Mouse (Mus musculus): ENCODE measurements around the gene Slc22a18. TPM values are rescaled to one million over a fixed set of nuclear protein-coding genes. Genes with fewer than 3 reads are reported as not detected.
A peak's percentile ranks its signal among the peaks of the same experiment; 100 is the strongest.
"Not testable (repeated sequence)": the region's sequence is repeated elsewhere in the genome, so short reads cannot be mapped to it uniquely, and the experiment has no call there.

Gene Slc22a18
- total RNA-seq, 2 experiments from 2014 or later = 0.78 TPM; not detected in 1

DNA sequence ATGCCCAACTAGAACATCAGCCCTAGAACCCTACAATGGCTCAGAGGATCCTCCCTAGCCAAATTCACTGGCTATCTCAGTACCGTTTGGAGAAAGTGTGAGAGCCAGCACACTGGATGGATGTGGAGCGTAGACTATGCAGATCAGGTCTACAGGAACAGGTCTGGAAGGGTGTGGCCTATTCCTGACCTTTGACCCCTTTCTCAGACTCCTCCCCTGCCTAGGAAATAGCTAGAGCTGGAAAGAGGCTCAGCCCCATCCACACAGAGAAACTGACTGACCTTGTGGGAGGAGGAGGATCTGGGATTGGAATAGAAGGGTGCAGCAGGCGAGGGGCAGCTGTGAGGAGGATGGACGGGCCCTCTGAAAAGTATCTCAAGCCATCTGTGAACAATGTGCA lies 25.0 kb downstream of the Slc22a18 start:
- no peak for DNase-seq (ENCODE audit: low spot score in 2 of 2)
- intact Hi-C loops (cut with DNase I) = no loop called here

DNA sequence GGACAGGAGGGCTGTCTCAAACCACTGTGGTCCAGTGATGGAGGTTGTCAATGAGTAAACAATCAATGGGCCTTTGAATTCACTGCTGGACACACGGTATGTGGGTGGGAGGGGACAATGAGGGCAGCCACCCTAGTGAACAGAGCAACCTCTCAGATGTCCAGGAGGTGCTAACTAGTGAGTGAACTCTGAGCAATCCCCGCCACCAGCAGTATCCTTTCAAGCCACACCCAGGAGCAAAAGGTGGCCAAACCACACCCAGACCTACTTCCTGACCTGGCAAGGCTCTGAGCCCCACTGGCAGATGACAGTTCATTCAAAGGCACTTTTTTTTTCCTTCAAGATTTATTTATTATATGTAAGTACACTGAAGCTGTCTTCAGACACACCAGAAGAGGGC lies 27.4 kb downstream of the Slc22a18 start:
- DNase-seq (ENCODE audit: low spot score in 2 of 2) = no peak
- intact Hi-C loops (cut with DNase I) = no loop called here

GRCm38 (mm10) chr7:143501643-143502417 lies 28.3 kb downstream of the Slc22a18 start:
- DNase-seq (ENCODE audit: low spot score in 2 of 2) = peak; percentile 14 to 26
- intact Hi-C loops (cut with DNase I) = no loop called here

- DNase-seq (ENCODE audit: low spot score in 2 of 2) = no peak
- intact Hi-C loops (cut with DNase I) = no loop called here
These were observed 29.1 kb downstream of the Slc22a18 start, which contains the start of gene Phlda2 for GRCm38 (mm10) chr7:143502418-143503200. TSS of gene Phlda2 (minus strand) at chr7:143503150.

GRCm38 (mm10) chr7:143503926-143504325 lies 30.4 kb downstream of the Slc22a18 start:
- intact Hi-C loops (cut with DNase I) = no loop called here
- DNase-seq (ENCODE audit: low spot score in 2 of 2) = no peak

GRCm38 (mm10) chr7:143505411-143505810 lies 31.9 kb downstream of the Slc22a18 start:
- no peak for DNase-seq (ENCODE audit: low spot score in 2 of 2)
- intact Hi-C loops (cut with DNase I) = no loop called here

- intact Hi-C loops (cut with DNase I) = no loop called here
- peak; percentile 54 to 75 for DNase-seq (ENCODE audit: low spot score in 2 of 2)
These were observed 32.3 kb downstream of the Slc22a18 start for GRCm38 (mm10) chr7:143505823-143506222.

DNA sequence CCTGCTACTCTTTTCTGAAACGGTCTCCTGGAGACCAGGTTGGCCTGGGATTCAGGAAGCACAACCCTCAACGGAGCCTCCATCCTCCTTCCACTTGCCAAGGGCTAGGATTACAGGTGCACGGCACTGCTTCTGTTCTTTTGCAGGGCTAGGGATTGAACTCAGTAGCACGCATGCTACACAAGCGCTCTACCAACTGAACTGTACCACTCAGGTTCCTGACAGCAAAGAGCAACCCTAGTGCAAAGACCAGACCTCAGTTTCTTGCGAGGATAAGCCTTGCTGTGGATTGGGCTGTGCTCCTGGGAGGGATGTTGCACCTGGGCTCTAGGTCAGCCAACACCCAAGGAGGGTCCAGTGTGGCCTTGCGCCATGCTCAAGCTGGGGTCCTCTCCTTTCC lies 32.7 kb downstream of the Slc22a18 start:
- intact Hi-C loops (cut with DNase I) = no loop called here
- no peak for DNase-seq (ENCODE audit: low spot score in 2 of 2)

- intact Hi-C loops (cut with DNase I) = no loop called here
- DNase-seq (ENCODE audit: low spot score in 2 of 2) = peak; percentile 27 to 68
These were observed 33.1 kb downstream of the Slc22a18 start for GRCm38 (mm10) chr7:143506675-143507074.

GRCm38 (mm10) chr7:143509566-143509965 lies 36.0 kb downstream of the Slc22a18 start:
- intact Hi-C loops (cut with DNase I) = no loop called here

DNA sequence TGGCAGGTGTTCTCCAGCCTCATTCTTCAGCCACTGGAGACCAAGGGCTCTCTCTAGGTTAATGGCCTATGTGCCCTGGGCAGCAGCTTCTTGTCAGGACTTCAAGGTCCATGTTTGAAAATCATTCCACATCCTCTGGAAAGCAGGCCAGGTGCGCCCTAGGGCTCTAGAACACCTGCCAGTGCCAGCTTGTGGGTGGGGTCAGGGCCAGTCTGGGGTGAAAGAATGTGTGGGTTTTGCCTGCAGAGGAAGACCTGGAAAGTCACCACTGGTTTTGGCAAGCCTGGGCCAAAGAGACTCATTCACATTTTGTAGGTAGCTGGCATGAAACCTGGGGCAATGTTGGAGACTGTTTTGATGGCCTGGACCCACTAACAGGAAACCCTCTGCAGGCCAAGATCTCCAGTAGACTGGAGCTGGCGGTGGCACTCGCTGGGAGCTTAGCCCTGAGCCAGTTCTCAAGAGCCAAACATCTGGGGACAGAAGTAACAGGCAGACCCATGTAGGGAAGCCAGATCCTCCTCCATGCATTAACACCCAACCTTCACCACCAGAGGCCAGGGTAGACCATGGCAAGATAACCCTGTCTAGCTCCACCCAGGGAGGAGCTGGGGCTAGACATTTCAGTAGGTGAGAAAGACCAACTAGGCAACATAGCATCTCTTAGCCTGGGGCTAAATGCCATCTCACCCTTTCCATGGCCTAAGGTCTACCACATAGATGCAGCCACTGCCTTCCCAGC lies 37.2 kb downstream of the Slc22a18 start:
- intact Hi-C loops (cut with DNase I) = no loop called here
- DNase-seq (ENCODE audit: low spot score in 2 of 2) = no peak

More at GRCm38 (mm10) chr7:143509566-143509965, 36.0 kb downstream of the Slc22a18 start:
- DNase-seq (ENCODE audit: low spot score in 2 of 2) = no peak

DNA sequence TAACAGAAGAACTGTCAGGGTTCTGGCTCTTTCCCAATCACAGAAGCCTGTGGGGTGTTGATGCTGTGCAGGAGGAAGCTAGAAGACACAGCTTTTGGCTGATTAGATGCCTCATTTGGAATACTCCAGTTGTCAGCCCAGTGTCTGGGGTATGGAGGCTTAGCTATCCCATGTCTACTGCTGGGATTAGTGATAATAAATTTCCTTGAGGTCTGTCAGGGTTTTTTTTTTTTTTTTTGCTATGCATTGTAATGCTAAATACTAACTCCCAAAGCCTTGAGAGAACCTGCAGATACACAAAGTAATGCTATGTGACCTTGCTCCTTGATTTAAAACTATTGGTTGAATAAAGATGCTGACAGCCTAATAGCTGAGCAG lies 37.8 kb downstream of the Slc22a18 start:
- no peak for DNase-seq (ENCODE audit: low spot score in 2 of 2)
- intact Hi-C loops (cut with DNase I) = no loop called here

DNA sequence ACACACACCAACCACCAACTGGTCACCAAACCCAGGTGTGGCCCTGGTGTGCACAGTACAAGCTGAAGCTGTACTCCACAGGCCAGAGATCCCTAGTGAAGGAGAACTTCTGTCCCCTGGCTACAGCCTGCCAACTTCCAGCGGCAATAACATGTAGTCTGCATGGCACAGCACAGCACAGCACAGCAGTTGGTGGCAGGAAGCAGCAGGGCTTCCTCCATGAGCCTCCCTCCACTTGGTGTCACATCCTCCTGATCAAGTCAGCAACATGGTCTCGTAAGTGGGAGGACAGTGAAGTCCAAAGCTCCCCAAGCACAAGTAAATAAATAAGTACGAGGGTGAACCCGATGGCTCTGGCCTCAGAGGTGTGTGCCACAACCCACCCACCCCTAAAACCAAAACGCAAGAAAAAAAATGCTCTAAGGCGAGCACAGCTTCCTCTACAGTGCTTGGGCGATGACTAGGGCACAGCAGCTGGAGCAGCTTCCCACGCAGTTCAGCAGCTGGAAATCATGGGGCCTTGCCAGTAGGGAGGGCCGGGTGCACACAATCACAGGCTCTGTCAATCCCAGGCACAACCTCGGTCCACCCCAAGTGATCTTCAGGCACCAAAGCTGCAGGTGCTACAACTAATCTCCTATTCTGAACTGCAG lies 40.4 kb downstream of the Slc22a18 start:
- intact Hi-C loops (cut with DNase I) = no loop called here

GRCm38 (mm10) chr7:143514416-143514768 lies 40.9 kb downstream of the Slc22a18 start:
- DNase-seq (ENCODE audit: low spot score in 2 of 2) = no peak
- intact Hi-C loops (cut with DNase I) = no loop called here

More for the DNA sequence above, 40.4 kb downstream of the Slc22a18 start:
- DNase-seq (ENCODE audit: low spot score in 2 of 2) = no peak

DNA sequence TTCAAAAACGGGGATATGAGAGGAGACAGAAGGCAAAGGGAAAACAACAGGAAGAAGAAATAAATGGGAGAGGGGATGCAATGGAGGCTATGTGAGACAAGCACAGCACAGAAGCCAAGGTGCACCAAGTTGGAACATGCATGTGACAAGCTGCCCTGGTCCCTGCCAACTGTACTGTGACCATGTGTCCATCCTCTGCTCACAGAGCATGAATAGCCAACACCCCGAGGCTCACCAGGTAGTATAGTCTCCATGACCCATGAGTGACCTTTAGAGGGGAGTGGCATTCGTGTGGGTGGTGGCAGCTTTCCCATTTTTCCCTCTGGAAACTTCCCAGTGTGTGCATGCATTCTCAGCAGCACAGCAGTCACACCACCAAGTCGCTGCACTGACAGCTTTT lies 45.8 kb downstream of the Slc22a18 start:
- no peak for DNase-seq (ENCODE audit: low spot score in 2 of 2)
- intact Hi-C loops (cut with DNase I) = no loop called here

- intact Hi-C loops (cut with DNase I) = no loop called here
These were observed 58.9 kb downstream of the Slc22a18 start for GRCm38 (mm10) chr7:143532410-143532809.

DNA sequence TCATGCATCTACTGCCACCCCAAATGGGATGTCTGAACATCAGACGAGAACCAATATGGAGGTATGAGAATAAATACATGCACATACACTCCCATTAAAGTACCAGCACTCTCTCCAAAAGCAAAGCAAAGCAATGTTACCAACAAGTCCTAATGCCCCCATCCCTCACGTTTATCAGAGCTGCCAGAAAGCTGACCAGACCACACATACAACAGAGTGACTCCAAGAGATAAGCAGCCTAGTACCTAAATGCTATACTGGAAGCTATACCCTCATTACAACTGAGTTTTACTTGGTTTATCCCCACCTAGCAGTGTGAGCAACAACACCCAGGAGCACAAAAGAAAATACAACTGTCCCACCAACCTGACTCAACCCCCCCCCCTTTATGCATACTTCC lies 59.7 kb downstream of the Slc22a18 start:
- no peak for DNase-seq (ENCODE audit: low spot score in 2 of 2)
- intact Hi-C loops (cut with DNase I) = no loop called here

More at GRCm38 (mm10) chr7:143532410-143532809, 58.9 kb downstream of the Slc22a18 start:
- DNase-seq (ENCODE audit: low spot score in 2 of 2) = no peak

- DNase-seq (ENCODE audit: low spot score in 2 of 2) = no peak
- intact Hi-C loops (cut with DNase I) = no loop called here
These were observed 62.7 kb downstream of the Slc22a18 start for GRCm38 (mm10) chr7:143536251-143536650.

DNA sequence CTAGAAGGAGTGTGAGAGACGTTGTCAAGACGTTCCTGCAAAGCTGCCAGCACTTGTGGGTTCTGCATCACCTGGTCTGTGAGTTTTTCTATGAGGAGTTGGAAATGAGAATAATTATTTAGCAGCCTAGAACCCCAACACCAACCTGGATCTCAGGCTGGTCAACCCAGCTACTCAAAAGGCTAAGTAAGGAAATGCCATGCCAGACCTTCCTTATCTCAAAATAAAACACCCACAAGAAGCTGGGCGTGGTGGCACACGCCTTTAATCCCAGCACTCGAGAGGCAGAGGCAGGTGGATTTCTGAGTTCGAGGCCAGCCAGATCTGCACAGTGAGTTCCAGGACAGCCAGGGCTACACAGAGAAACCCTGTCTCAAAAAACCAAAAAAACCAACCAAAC lies 64.7 kb downstream of the Slc22a18 start:
- intact Hi-C loops (cut with DNase I); DNase-seq (ENCODE audit: low spot score in 2 of 2): not testable (repeated sequence)

DNA sequence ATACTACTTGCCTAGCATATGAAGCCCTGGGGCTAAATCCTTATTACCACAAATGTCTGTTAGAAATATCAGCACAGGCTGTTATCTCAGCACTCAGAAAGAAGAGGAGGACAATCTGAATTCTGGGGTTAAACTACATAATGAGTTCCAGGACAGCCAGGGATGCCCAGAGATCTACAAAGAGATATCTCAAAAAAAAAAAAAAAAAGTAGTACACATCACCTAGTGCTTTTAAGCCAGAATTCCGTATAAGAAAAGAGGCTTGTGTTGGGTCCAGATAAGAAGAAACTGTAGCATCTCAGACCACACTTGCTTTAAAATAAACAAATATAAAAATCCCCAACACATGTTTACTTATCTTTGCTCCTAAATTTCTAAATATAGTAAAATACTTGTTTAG lies 65.1 kb downstream of the Slc22a18 start:
- DNase-seq (ENCODE audit: low spot score in 2 of 2) = no peak
- intact Hi-C loops (cut with DNase I) = no loop called here
